Mouse (Mus musculus): ENCODE results near the gene Kcnq2.
A peak's percentile ranks its signal among the peaks of the same experiment; 100 is the strongest.

The Kcnq2 gene

DNA sequence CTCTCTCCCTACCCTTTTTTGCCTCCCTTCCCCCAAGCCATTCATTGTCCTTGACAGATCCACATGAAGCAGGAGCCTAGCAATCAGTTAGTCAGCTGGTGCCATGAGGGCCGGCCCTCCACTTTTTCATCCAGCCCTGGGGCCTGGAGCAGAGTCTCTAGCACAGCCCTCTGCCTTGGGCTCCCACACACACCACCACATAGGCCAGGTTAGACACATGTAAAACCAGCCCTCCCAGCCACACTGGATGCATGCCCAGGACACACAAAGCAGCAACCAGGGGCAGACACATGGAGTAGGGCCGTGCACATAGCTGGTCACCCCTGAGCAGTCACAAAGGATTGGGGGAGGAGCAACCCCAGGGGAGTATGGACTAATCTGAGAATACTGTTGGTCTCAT is 32.9 kb downstream of the Kcnq2 start:
- no peak for DNase-seq (ENCODE audit: low spot score)

DNA sequence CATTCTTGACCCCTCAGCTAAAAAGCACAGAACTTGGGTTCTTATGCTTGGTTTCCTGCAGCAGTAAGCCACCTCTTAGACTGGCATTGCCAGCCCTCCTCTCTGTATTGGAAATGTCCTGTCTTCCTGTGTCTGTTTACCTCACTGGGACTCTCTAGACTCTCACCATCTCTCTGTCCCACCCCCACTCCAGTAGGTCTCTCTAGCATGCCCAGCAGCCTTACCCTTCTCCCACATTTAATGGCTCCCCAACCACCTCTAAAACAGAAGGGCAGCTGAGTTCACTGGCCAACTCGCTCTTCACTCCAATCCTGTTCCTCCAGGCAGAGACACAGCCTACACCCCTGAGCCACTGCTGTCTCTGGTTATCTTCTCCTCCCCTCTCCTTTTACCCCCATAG is 33.5 kb downstream of the Kcnq2 start:
- no peak for DNase-seq (ENCODE audit: low spot score)

DNA sequence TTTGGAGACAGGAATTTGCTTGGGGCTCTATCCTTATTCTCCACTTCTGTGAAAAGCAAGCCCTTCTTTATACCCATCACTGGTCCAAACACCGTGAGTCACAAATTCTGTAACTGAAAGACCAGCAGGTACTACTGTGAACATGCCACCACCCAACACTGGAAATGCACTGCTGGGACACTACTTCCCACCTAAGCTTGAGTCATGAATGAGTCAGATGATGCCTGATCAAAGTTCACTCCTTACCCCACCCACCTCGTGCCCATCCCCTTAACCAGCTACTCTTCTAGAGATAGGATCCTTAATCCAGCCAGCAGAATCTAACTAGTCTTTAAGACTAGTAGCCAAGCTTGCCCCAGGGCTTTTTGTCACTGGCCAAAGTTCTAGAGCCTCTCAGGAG is 35.0 kb downstream of the Kcnq2 start:
- no peak for DNase-seq (ENCODE audit: low spot score)

DNA sequence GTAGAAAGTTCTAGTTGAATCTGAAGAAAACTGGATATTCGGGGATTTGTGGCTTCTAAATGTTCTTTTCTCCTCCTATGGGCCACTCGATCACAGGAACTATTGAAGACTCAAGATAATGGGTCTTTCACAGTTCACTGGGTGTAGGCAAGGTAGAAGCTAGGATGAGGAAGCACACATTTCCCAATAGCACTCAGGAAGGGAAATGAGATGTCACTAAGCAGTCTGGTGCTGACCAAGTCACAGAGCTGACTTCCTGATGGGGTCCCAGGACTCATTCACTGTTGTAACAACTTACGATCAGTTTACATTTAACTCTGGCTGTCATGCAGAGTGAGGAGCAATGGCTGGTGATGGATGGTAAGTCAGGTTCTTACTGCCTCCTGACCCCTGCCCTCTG is 45.0 kb downstream of the Kcnq2 start:
- no peak for DNase-seq (ENCODE audit: low spot score)

DNA sequence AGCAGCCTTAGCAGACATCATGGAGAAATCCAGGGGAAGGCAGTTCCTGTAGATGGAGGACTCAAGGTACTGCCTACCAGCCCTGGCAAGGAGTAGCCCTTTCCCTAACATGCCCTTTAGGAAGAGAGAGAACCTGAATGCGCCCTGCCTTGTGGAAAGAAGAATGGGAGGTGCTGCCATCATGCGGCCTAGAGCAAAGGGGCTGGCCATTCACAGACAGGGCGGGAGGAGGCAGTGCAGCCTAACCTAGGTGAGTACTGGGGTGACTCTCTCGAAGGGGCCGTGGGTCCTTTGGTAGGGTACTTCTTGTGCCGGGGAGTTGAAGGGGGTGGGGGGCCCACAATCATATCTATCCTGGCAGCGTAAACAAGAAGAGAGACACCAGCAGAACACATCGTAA is 50.1 kb downstream of the Kcnq2 start:
- no peak for DNase-seq (ENCODE audit: low spot score)

DNA sequence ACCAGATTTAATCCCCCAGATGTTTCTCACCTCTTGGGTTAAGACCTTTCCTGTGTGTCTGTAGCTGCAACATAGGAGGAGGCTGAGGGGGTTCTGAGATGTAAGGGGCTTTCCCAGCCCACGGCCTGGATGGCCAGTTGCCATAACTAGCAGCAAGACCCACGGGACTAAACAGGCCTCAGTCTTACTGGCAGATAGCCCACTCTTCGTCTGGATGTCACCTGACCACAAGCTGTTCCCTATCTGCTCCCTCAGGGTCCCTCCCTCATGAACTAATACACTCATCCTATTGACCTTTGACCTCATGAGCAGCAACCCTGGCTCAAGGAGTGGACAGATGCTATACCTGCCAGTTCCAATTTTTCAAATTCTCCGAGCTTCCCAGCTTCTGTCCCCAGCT is 51.2 kb downstream of the Kcnq2 start:
- DNase-seq (ENCODE audit: low spot score): no peak

DNA sequence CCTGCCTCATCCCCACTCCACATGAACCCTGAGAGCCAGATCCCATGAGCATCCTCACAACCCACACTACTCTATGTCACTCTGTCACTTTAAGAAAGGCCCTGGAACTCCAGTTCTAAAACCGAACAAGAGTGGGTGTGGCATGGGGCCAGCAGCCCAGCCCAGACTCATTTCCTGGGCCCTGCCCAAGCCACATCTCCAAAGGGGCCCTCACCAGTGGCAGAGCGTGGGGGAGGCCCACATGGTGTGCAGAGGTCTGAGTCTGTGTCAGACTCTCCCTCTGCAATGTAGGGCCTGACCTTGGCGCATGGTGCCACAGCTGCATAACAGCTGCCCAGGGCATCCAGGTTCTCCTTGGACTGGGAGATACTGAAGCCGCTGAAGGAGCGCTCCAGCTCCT is 54.2 kb downstream of the Kcnq2 start:
- peak; percentile 66 for DNase-seq (ENCODE audit: low spot score)

DNA sequence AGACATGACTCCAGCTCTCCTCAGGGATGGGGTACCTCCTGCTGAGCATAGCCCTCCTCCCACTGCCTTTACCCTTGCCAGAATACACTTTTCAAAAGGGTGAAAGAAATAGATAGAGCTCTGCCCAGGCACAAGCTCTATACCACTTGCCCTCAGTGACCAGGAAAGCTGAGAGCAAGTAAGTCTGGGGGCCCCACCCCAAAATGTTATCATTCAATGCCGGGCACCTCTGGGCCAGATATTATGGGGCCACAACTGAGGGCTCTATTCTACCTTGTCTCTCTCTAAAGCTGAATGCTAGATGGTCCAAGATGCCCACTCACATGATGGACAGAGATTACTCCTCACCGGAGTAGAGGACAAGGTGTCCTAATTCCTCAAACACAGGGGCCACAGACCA is 55.6 kb downstream of the Kcnq2 start:
- no peak for DNase-seq (ENCODE audit: low spot score)

DNA sequence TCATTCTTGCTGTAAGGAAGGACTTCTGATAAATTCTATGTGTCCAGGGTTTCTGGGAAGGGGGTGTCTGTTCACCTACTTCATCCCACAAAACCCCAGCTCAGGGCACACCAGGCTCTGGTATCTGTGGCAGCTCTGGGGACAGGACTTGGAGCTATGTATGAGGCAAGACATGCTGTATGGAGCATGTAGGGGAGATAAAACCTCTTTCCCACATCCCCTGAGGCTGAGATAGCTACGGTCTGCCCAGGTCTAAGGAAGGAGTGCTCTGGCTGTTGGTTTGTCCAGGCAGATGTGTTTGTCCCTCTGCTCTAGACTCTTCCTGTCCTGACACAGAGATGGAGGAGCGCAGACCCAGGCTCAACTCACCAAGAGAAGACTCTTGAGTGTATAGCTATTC is 56.2 kb downstream of the Kcnq2 start:
- no peak for DNase-seq (ENCODE audit: low spot score)

DNA sequence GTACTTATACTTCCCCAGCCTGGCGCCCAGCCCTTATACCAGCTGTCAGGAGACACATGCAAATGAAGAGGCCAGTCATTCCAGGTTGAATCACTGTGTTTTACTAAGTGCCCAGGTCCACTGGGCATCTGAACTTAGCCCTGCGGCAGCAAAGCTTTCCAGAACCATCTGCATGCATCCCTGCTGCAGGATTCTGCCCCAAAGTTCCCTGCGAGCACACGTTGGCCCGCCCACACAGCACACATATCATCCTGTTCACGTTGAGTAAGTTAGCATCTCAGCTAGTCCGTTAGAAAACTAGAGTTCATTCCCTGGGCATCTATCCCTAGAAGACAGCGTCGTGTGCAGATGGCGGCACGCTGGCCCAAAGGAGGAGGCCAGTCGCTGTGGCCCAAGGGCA is 59.6 kb downstream of the Kcnq2 start:
- DNase-seq (ENCODE audit: low spot score): no peak

DNA sequence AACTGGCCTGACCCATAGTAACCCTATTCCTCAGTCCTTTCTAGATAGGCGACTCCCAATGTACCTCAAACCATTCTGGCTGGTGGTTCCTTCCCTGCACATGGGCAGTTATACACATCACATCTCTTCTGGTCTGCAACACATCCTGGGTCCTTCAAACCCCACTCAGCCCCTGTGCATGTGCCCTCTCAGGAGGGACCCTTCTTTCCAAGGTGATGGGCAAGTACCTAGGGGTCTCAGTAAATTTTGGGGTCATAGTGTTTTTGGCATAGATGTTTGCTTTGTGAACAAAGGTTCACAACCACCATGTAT is 62.7 kb downstream of the Kcnq2 start:
- DNase-seq (ENCODE audit: low spot score): no peak

DNA sequence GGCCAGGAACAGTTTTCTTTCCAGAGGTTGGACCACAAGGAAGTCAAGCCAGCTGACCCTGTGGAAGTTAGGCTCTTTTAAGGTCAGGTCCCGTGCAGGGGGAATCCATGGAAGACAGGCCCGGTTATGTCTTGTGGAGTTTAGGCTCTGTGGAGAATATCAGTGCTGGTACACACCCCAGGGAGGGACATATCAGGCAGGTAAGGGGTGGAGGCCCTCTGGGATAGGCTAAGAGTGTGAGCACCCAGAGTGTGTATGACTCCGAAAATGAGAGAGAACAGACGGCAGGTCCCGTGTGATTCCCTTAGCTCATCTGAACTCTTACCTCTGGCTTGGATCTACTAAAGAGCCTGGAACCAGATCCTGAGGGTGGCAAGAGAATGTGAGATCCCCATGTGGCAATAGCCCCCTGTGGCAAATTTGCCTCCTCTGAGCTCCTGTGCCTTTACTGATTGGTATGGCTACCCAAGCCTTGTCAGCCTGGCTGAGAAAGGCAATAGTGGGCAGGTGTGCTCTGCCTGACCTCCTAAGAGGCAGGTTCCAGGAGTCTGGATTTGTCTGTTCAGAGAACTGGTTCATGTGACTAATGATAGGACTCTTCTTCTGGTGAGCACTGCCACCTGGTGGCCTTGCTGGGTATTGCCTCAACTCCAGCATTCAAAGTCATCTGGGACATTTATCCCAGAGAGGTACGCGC is 63.2 kb downstream of the Kcnq2 start:
- DNase-seq (ENCODE audit: low spot score): peak; percentile 89

DNA sequence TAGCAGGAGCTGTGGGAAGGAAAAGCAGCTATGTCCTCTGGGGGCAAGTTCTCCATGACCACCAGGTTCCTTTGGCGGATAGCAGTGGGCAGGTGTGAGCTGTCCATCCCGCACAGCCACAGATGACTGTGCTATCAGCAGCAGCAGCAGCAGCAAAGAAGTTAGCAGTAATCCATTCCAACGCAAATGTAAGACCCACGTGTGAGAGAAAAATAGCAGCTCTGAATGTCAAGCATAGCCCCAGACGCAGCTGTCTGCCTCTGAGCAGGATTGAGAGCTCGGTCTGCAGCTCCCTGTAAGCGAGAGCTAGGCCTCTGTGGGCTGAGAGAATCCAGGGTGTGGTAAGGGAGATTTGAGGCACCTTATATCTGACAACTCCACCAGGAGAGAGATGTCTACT is 65.0 kb downstream of the Kcnq2 start:
- DNase-seq (ENCODE audit: low spot score): no peak

DNA sequence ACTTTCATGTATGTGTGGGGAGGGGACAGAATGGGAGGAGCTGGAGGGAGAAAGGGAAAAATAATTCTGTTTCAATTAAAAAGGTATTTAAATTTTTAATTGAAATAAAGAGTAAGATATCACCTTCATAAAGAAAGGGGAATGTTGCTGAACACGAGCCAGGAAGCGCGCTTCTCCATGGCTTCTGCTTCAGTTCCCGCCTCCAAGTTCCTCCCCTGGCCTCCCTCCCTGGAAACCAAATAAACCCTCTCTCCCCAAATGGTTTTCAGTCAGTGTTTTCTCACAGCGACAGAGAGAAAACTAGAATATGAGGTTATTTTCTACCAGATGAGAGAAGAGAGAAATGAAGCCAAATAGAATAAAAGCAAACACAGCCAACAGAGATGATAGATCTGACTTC is 66.6 kb downstream of the Kcnq2 start:
- no peak for DNase-seq (ENCODE audit: low spot score)

DNA sequence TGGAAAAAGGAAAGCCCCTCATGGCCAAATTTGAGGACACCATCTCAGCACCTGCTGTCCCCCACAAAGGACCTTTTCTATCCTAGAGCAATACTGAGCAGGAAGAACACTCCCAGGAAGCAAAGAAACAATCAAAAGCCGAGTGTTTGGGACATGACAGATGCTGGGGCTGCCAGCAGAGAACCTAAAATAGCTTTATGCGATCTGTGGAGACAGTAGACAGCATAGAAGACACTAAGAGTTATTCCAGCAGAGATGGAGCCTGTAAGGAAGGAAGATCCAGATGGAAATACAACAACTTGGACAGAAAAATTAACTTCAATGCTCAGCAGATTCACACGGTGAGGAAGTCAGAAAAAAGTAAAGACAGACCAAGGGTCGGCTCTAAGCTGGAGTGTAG is 69.3 kb downstream of the Kcnq2 start:
- no peak for DNase-seq (ENCODE audit: low spot score)

DNA sequence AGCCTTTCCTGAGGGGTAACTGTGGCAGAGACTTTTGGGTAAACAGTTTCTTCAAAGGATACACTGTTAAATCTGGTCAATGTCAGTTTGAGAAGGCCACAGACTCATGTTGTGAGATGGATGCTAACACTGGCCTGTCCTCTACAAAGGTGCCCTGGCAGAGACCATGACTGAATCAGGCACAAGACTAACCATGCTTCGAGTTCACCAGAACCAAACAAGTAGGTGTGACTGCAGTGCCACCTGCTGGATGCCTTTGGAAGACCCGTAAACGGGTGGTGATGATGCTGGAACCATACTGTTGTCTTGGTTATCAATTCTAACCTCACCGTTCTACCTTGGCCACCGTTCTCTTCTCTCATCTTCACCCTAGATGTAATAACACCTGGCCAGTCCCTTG is 75.0 kb downstream of the Kcnq2 start:
- peak; percentile 91 for DNase-seq (ENCODE audit: low spot score)

DNA sequence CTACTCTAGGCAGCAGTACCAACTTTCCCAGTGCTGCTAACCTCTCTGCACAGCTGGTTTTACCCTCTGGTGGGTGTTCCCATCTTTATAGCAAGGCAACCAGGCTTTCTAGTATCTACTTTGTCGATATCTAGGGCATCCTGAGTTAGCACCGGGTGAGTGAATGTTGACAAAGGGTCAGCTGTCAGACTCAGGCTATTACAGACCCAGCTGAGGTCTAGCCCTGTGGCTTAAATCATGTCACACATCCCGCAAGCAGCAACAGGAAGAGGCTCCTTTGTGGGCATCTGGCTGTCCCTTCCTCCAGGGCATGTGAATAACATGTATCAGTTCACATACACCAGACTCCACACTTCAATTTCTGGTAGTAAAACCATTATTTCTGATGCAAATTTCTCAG is 76.9 kb downstream of the Kcnq2 start:
- no peak for DNase-seq (ENCODE audit: low spot score)

DNA sequence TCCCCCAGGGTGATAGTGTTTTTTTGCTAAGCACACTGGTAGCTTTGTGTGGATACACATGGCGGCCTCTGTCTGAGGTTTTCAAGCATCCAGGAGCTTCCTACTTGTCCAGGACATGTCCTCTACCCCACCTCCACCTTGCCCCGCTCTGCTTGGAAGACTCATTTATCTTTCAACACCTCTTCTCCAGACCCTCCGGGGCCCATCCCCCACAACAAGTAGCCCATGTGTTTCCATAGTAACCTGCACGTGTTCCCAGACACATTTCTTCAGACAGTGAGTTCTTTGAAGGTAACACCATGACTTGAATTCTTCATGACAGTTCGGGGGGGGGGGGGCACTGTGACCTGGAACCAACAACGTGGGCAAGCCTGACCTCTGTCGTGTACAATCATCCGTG is 77.8 kb downstream of the Kcnq2 start:
- no peak for DNase-seq (ENCODE audit: low spot score)

DNA sequence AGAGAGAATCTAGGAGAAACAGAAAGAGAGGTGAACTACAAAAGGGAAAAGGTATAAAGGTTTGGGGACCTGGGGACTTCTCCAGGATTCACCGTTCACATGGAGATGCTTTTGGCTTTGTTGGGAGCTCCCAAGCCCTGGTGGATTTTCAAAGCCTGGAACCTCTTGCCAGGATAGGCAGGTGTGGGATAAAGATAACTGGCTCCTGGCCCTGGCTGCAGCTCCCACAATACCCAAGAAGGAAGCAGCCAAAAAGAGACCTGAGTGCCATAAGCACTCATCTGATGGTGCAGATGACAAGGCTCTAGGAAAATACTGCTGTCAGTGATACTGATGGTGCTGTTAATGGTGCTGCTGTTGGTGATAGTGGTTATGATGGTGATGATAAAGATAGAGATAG is 82.9 kb downstream of the Kcnq2 start:
- DNase-seq (ENCODE audit: low spot score): no peak

DNA sequence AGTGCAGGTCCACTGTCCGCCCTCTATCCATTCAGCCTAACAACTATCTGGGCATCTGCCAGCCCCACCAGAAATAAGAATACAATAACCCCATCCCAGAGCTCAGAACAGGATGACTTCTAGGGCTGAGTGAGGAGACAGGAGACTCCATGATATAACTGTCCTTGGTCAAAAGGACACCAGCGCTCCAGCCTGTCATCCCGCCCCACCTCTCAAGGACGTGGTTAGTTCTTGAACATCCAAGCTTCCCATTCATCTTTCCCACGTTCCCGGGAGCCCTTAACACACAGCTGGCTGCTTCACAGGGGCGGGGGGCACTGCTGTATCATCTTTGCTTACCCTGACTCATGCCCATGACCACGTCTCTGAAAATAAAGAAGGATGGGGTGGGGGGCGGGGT is 86.1 kb downstream of the Kcnq2 start:
- no peak for DNase-seq (ENCODE audit: low spot score)

DNA sequence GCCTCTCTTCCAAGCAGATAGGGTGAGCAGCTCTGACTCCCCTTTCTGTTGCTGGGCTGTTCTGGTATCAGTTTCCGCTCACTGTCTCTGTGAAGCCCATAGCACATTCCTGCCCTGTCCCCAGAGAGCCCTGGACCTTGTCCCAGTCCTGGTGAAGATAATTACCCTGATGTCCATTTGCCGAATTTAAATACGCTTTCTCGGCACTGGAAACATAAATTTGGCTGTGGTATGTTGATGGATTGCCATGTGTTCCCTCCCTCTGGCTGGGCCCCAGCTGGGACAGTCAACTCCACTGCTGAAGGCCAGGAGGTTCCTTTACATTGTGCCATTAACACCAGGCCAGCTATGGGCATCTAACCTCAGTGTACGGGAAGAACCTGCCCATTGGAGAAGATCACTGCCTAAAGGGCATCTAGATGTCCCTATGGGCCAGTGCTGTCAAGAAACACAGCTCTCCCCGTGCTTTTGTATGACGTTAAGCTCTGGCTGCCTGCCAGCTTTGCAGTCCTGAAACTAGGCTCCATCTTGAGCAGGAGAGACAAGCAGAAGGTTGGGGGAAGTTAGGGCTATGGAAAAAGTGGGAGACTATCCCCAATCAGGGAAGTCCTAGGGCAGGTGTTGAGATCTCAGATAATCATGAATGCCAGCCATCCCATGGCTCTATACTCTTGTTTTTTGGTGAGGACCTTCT is 86.7 kb downstream of the Kcnq2 start:
- no peak for DNase-seq (ENCODE audit: low spot score)

DNA sequence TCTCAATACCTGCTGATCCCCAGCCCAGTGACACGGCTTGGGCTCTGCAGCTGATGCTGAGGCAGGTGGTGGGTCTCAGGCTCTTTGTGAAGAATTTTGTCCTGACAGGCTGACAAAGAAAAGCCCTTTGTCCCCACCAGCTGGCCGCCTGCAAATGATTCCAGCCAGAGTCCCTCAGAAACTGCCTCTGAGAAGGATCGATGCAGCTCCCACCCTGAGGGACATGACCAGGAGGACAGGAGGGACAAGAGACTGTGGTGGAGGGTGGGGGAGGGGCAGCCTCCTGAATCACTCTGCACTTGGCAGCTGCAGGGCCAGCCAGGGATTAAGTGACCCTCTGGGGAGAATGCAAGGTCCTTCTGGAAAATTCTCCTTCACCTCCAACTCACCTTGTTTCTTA is 91.1 kb downstream of the Kcnq2 start:
- no peak for DNase-seq (ENCODE audit: low spot score)

DNA sequence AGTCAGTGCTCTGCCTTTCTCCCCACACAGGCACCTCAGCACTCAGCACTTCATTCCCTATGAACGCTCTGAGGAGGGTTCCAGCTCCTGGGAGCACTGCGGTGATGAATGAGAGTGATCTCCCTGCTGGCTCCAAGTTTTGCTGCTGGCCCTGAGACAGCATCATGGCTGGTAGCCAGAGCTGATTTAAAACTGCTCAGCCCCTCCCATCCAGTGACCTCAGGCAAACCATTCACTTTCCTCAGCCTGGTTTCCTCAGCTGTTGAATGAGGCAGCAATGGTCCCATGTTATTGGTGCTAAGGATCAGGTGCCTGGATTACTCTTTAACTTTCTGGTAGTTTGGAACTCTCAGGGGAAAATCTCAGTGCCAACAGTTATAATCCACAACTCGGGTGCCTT is 91.7 kb downstream of the Kcnq2 start, which contains the start of gene Chrna4:
Gene Chrna4 (minus strand): TSS at position 110 of the 400 bp plus-strand sequence.
- DNase-seq (ENCODE audit: low spot score): no peak

DNA sequence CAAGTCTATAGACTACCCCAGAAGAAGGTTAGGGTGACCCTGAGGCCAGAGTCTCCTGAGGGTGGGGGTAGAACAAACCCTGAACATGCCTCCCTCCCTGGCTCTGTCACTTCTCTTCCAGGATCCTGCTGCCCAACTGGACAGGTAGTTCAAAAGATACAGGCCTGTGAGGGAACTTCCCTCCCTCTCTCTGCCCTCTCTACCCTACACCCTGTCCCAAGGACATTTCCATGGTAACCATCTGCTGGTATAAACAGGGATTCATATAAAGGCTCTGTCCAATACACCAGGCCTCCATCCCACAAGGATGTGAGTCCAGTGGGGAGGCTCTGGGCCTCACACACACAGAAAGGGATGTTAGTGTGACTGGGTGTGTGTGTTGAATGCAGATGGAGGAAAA is 92.7 kb downstream of the Kcnq2 start:
- no peak for DNase-seq (ENCODE audit: low spot score)

Data from testis, postnatal 10 days (tissue).